Mouse (Mus musculus): ENCODE measurements around the gene Usp3. TPM values are rescaled to one million over a fixed set of nuclear protein-coding genes. Genes with fewer than 3 reads are reported as not detected.

Usp3 gene
- polyA plus RNA-seq, 1 experiment from 2014 or later, result 19.8 TPM

GRCm38 (mm10) chr9:66625974-66626530 lies 33.1 kb upstream of the Usp3 start:
- no peak overlapping the region for H3K9ac ChIP-seq (replicated peaks)
- H3K4me3 ChIP-seq (ENCODE audit: low read depth, low read length), result no peak overlapping the region
- no peaks in the 10 kb centered on the region for H3K27me3 ChIP-seq (ENCODE audit: insufficient read depth, low read length)
- ATAC-seq (peak; percentile 86), DNase-seq (peak; percentile 40)
- H3K4me1 ChIP-seq (ENCODE audit: insufficient read depth), result peaks cover 22% of the 10 kb centered on the region
- no peaks in the 10 kb centered on the region for H3K36me3 ChIP-seq (replicated peaks; ENCODE audit: insufficient read depth, low read length)
- H3K9me3 ChIP-seq (ENCODE audit: low read length), result no peaks in the 10 kb centered on the region
- peak overlapping the region; percentile 29 for H3K27ac ChIP-seq (ENCODE audit: low read depth)
- TF ChIP-seq EP300 (IDR thresholded peaks at IDR 0.05; ENCODE audit: low read depth), result no peak
- 62% methylated on average over 4 of the region's 4 CpGs for WGBS (ENCODE audit: insufficient replicate concordance)
- H3K4me2 ChIP-seq (ENCODE audit: low read depth, low read length), result peak overlapping the region; percentile 20; the same call in 1 of the 2 replicates

GRCm38 (mm10) chr9:66624873-66625272 lies 31.9 kb upstream of the Usp3 start:
- no peak for TF ChIP-seq CTCF (IDR thresholded peaks at IDR 0.05; ENCODE audit: low read depth)
- TF ChIP-seq EP300 (IDR thresholded peaks at IDR 0.05; ENCODE audit: low read depth), result no peak
- 42% methylated on average over 1 of the region's 1 CpGs for WGBS (ENCODE audit: insufficient replicate concordance)
- DNase-seq, result no peak
- H3K27ac ChIP-seq (ENCODE audit: low read depth), result no peak overlapping the region
- H3K27me3 ChIP-seq (ENCODE audit: insufficient read depth, low read length), result no peaks in the 10 kb centered on the region
- no peaks in the 10 kb centered on the region for H3K9me3 ChIP-seq (ENCODE audit: low read length)
- ATAC-seq, result no peak
- no peak overlapping the region for H3K9ac ChIP-seq (replicated peaks)
- no peaks in the 10 kb centered on the region for H3K36me3 ChIP-seq (replicated peaks; ENCODE audit: insufficient read depth, low read length)
- H3K4me2 ChIP-seq (ENCODE audit: low read depth, low read length), result no peak overlapping the region
- peaks cover 27% of the 10 kb centered on the region for H3K4me1 ChIP-seq (ENCODE audit: insufficient read depth)
- H3K4me3 ChIP-seq (ENCODE audit: low read depth, low read length), result no peak overlapping the region

GRCm38 (mm10) chr9:66623627-66624026 lies 30.7 kb upstream of the Usp3 start:
- no peak overlapping the region for H3K9ac ChIP-seq (replicated peaks)
- no peaks in the 10 kb centered on the region for H3K36me3 ChIP-seq (replicated peaks; ENCODE audit: insufficient read depth, low read length)
- no peak for ATAC-seq
- H3K9me3 ChIP-seq (ENCODE audit: low read length), result no peaks in the 10 kb centered on the region
- DNase-seq, result no peak
- peaks cover 30% of the 10 kb centered on the region for H3K4me1 ChIP-seq (ENCODE audit: insufficient read depth)
- H3K4me2 ChIP-seq (ENCODE audit: low read depth, low read length), result no peak overlapping the region
- H3K27me3 ChIP-seq (ENCODE audit: insufficient read depth, low read length), result no peaks in the 10 kb centered on the region
- no peak overlapping the region for H3K4me3 ChIP-seq (ENCODE audit: low read depth, low read length)
- TF ChIP-seq EP300 (IDR thresholded peaks at IDR 0.05; ENCODE audit: low read depth), result no peak
- TF ChIP-seq CTCF (IDR thresholded peaks at IDR 0.05; ENCODE audit: low read depth), result no peak
- no peak overlapping the region for H3K27ac ChIP-seq (ENCODE audit: low read depth)
- WGBS (ENCODE audit: insufficient replicate concordance), result no CpG with 5 or more reads among the region's 1 CpGs

- Histone ChIP-seq H3K27ac (ENCODE audit: low read depth) (no peak overlapping the region), H3K4me3 (ENCODE audit: low read depth, low read length) (no peak overlapping the region), H3K27me3 (ENCODE audit: insufficient read depth, low read length) (no peaks in the 10 kb centered on the region), H3K4me1 (ENCODE audit: insufficient read depth) (peaks cover 29% of the 10 kb centered on the region), H3K9me3 (ENCODE audit: low read length) (no peaks in the 10 kb centered on the region), H3K36me3 (replicated peaks; ENCODE audit: insufficient read depth, low read length) (no peaks in the 10 kb centered on the region), H3K9ac (replicated peaks) (no peak overlapping the region), H3K4me2 (ENCODE audit: low read depth, low read length) (no peak overlapping the region)
- peak; percentile 53 for DNase-seq
- 19% methylated on average over 6 of the region's 6 CpGs for WGBS (ENCODE audit: insufficient replicate concordance)
- TF ChIP-seq CTCF (IDR thresholded peaks at IDR 0.05; ENCODE audit: low read depth) (no peak), EP300 (IDR thresholded peaks at IDR 0.05; ENCODE audit: low read depth) (peak; percentile 94)
- peak; percentile 90 for ATAC-seq
These were observed 27.6 kb upstream of the Usp3 start for GRCm38 (mm10) chr9:66620581-66620981.

DNA sequence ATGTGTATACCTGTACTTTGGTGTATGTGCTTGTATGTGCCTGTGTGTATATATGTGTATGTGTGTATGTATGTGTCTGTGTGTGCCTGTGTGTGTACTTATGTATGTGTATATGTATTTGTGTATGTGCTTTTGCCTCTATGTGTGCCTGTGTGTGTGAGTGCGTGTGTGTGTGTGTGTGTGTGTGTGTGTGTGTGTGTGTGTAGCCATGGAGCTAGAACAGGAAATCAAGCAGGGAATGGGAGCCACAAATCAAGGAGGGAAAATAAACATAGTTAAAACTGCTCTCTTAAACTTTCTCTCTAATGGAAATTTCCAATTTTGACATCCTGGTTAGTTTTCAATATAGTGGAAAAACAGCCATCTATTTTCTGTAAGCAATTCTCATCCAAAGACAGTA lies 27.1 kb upstream of the Usp3 start:
- no peaks in the 10 kb centered on the region for H3K27me3 ChIP-seq (ENCODE audit: insufficient read depth, low read length)
- H3K4me3 ChIP-seq (ENCODE audit: low read depth, low read length), result no peak overlapping the region
- TF ChIP-seq CTCF (IDR thresholded peaks at IDR 0.05; ENCODE audit: low read depth) (no peak), EP300 (IDR thresholded peaks at IDR 0.05; ENCODE audit: low read depth) (no peak)
- ATAC-seq (no peak), DNase-seq (no peak)
- H3K36me3 ChIP-seq (replicated peaks; ENCODE audit: insufficient read depth, low read length), result no peaks in the 10 kb centered on the region
- H3K9ac ChIP-seq (replicated peaks), result no peak overlapping the region
- no peak overlapping the region for H3K27ac ChIP-seq (ENCODE audit: low read depth)
- 59% methylated on average over 1 of the region's 1 CpGs for WGBS (ENCODE audit: insufficient replicate concordance)
- peaks cover 28% of the 10 kb centered on the region for H3K4me1 ChIP-seq (ENCODE audit: insufficient read depth)
- no peak overlapping the region for H3K4me2 ChIP-seq (ENCODE audit: low read depth, low read length)
- no peaks in the 10 kb centered on the region for H3K9me3 ChIP-seq (ENCODE audit: low read length)

DNA sequence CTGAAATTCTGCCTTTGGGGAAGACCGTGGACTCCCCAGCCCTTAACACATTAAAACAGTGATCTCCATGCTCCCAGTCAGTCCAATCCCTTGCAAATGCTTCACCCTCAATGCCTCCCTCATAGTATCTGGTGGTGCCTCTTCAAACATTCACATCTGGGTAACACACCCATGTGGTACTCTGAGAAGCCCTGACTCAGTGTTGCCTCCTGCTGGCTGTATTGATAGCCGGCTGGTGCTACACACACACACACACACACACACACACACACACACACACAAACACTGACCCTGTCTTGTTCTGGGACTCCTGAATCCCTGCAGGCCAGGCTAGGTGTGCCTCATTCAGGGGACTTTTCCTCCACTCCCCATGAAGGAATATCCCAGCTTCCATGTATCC lies 24.9 kb upstream of the Usp3 start:
- peaks cover 35% of the 10 kb centered on the region for H3K4me1 ChIP-seq (ENCODE audit: insufficient read depth)
- DNase-seq (no peak), ATAC-seq (no peak)
- H3K9ac ChIP-seq (replicated peaks), result no peak overlapping the region
- H3K9me3 ChIP-seq (ENCODE audit: low read length), result no peaks in the 10 kb centered on the region
- peak; percentile 25; the same call in 1 of the 2 replicates for TF ChIP-seq CTCF (IDR thresholded peaks at IDR 0.05; ENCODE audit: low read depth)
- TF ChIP-seq EP300 (IDR thresholded peaks at IDR 0.05; ENCODE audit: low read depth), result no peak
- no peaks in the 10 kb centered on the region for H3K36me3 ChIP-seq (replicated peaks; ENCODE audit: insufficient read depth, low read length)
- no peak overlapping the region for H3K4me3 ChIP-seq (ENCODE audit: low read depth, low read length)
- 94% methylated on average over 2 of the region's 2 CpGs for WGBS (ENCODE audit: insufficient replicate concordance)
- no peak overlapping the region for H3K4me2 ChIP-seq (ENCODE audit: low read depth, low read length)
- H3K27me3 ChIP-seq (ENCODE audit: insufficient read depth, low read length), result no peaks in the 10 kb centered on the region
- no peak overlapping the region for H3K27ac ChIP-seq (ENCODE audit: low read depth)

DNA sequence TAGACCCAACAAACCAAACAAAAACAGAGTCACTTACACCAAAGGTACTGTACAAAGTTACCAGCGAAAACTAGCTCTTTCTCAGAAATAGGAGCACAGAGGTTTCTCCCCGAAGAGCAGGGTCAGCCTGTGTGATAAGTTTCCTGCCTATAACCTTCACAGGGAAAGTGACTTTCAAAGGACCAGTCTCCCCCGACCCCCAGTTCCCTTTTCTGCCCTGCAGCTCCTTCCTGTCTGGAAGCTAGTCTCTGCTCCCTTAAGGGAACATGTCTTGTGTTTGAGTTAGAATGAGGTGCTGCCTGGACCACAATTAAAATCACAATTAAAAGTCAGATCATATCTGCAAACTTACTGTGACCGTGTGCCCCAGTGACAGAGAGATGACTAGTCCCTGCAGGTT lies 23.9 kb upstream of the Usp3 start:
- Histone ChIP-seq H3K4me3 (ENCODE audit: low read depth, low read length) (no peak overlapping the region), H3K9me3 (ENCODE audit: low read length) (no peaks in the 10 kb centered on the region), H3K4me1 (ENCODE audit: insufficient read depth) (peaks cover 35% of the 10 kb centered on the region), H3K27ac (ENCODE audit: low read depth) (no peak overlapping the region), H3K4me2 (ENCODE audit: low read depth, low read length) (no peak overlapping the region), H3K36me3 (replicated peaks; ENCODE audit: insufficient read depth, low read length) (no peaks in the 10 kb centered on the region), H3K27me3 (ENCODE audit: insufficient read depth, low read length) (no peaks in the 10 kb centered on the region), H3K9ac (replicated peaks) (no peak overlapping the region)
- ATAC-seq (no peak), DNase-seq (no peak)
- 28% methylated on average over 4 of the region's 4 CpGs for WGBS (ENCODE audit: insufficient replicate concordance)
- TF ChIP-seq EP300 (IDR thresholded peaks at IDR 0.05; ENCODE audit: low read depth) (no peak), CTCF (IDR thresholded peaks at IDR 0.05; ENCODE audit: low read depth) (no peak)

All from liver, postnatal 0 days (tissue).